In the genomic region with DNA sequence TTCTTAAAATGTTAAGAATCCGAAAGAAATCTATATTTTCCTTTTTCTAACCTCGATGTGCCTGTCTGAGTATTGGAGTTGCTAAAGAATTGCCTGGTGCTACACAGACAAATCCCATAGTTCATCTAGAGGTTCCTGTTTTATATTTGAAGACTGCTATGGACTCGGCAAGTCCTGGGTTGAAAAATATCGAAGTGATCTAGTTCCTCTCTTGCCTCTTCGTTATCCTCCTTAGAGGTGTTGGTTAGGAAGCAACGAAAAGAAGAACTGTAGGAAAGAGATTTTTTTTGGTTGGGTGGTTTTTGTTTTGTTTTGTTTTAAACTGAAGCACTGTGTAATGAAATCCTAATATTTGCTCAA, we compare ENCODE assay signal across 8 mouse cellular contexts. TPM values are rescaled to one million over a fixed set of nuclear protein-coding genes. Genes with fewer than 3 reads are reported as not detected.
DNase-seq lines count a peak whose midpoint lies in the region; ATAC-seq and TF ChIP-seq lines count a peak whose summit lies in the region.

No protein-coding gene starts in this region.

- peak overlapping the region; percentile 97 for H3K27ac ChIP-seq in heart, postnatal 0 days (ENCODE audit: low read depth)

- intact Hi-C loops in heart, postnatal 10 days (cut with DNase I): loop anchor here (2.0 to 5.0 kb wide), 2 partner anchors 15 to 45 kb away; no protein-coding TSS in a partner anchor

- H3K9ac ChIP-seq in heart, postnatal 0 days (replicated peaks; ENCODE audit: low read depth, low read length): peak overlapping the region; percentile 94

- ATAC-seq in heart, postnatal 0 days (ENCODE audit: insufficient read depth, low read depth): no peak
- peak; percentile 28 for ATAC-seq in megakaryocyte, adult 5-6 weeks (ENCODE audit: poor library complexity, severe bottlenecking)

- 22% methylated on average over 6 of the region's 6 CpGs for WGBS in heart, postnatal 0 days

- 0 out of 2 replicates have a peak, but pooled peaks cover 6% of the 10 kb centered on the region for H3K4me1 ChIP-seq in heart, postnatal 0 days (ENCODE audit: control insufficient read depth, insufficient read depth)

- H3K4me2 ChIP-seq in heart, postnatal 0 days (ENCODE audit: low read depth, low read length): peak overlapping the region; percentile 81

- H3K27me3 ChIP-seq in heart, postnatal 0 days (ENCODE audit: control insufficient read depth, insufficient read depth, low read length): no peaks in the 10 kb centered on the region

- peak; percentile 37 for DNase-seq in heart, adult 11 months
- DNase-seq in heart, postnatal 10 days: no peak
- DNase-seq in MEL-GATA-1-ER (ENCODE audit: extremely low read depth, low read depth): peak; percentile 75
- no peak for DNase-seq in heart, postnatal 0 days (ENCODE audit: low spot score)
- DNase-seq in embryo, embryonic 10 days (ENCODE audit: low spot score): no peak
- DNase-seq in frontal cortex, postnatal 25 days (ENCODE audit: low spot score in 2 of 2): no peak
- no peak for DNase-seq in urinary bladder, postnatal 36 days (ENCODE audit: low spot score in 2 of 2)

- no peak for TF ChIP-seq CTCF in heart, postnatal 0 days (IDR thresholded peaks at IDR 0.05; ENCODE audit: low read depth)

- H3K4me3 ChIP-seq in heart, postnatal 0 days (ENCODE audit: low read depth, low read length): peak overlapping the region; percentile 96

- no peak for TF ChIP-seq EP300 in heart, postnatal 0 days (IDR thresholded peaks at IDR 0.05; ENCODE audit: low read depth)

- H3K9me3 ChIP-seq in heart, postnatal 0 days (replicated peaks; ENCODE audit: control insufficient read depth, low read length): no peaks in the 10 kb centered on the region

- peaks cover 8% of the 10 kb centered on the region for H3K36me3 ChIP-seq in heart, postnatal 0 days (replicated peaks; ENCODE audit: control insufficient read depth, insufficient read depth, low read length)

RNA-seq across cellular contexts. Expression of a gene that starts 1.5 kb away (rescaled TPM):
- total RNA-seq in heart, postnatal 10 days (2021): 10 to 100 TPM; 32.4 to 37.0 TPM
- total RNA-seq in heart, postnatal 0 days (2014; rRNA removed; ENCODE audit: low replicate concordance): 50.0 and 70.0 TPM in 2 replicates
- 26.8 and 27.0 TPM in 2 replicates for polyA plus RNA-seq in heart, postnatal 0 days (2015; fragmentation: Nextera tagmentation; extraction: Ambion mirVana)
- 178 and 200 TPM in 2 replicates for total RNA-seq in megakaryocyte, adult 5-6 weeks (2015)
- total RNA-seq in megakaryocyte, adult 5-6 weeks (2017): 204 and 207 TPM in 2 replicates

RNA-seq across cellular contexts. Expression of a gene that starts 40.4 kb away (rescaled TPM):
- not detected for total RNA-seq in heart, postnatal 10 days (2021)
- not detected in 2 replicates for total RNA-seq in heart, postnatal 0 days (2014; rRNA removed; ENCODE audit: low replicate concordance)
- not detected in 2 replicates for polyA plus RNA-seq in heart, postnatal 0 days (2015; fragmentation: Nextera tagmentation; extraction: Ambion mirVana)
- total RNA-seq in megakaryocyte, adult 5-6 weeks (2015): not detected in 2 replicates
- not detected in 2 replicates for total RNA-seq in megakaryocyte, adult 5-6 weeks (2017)

RNA-seq across cellular contexts. Expression of a gene that starts 53.0 kb away (rescaled TPM):
- total RNA-seq in heart, postnatal 10 days (2021): 10 to 100 TPM; 18.2 to 19.5 TPM
- 27.1 and 30.4 TPM in 2 replicates for total RNA-seq in heart, postnatal 0 days (2014; rRNA removed; ENCODE audit: low replicate concordance)
- polyA plus RNA-seq in heart, postnatal 0 days (2015; fragmentation: Nextera tagmentation; extraction: Ambion mirVana): 14.3 and 15.2 TPM in 2 replicates
- 26.7 and 27.4 TPM in 2 replicates for total RNA-seq in megakaryocyte, adult 5-6 weeks (2015)
- total RNA-seq in megakaryocyte, adult 5-6 weeks (2017): 22.5 and 27.8 TPM in 2 replicates

Comparison
In these comparisons a context has a peak if more than half of its experiments do, and no peak if none do; other contexts are left out.
1. DNase-seq: peak in heart, adult 11 months (single experiment) and MEL-GATA-1-ER (single experiment); none in heart, postnatal 10 days (0 of 2), heart, postnatal 0 days (single experiment), embryo, embryonic 10 days (single experiment), frontal cortex, postnatal 25 days (0 of 2) and urinary bladder, postnatal 36 days (0 of 2).